Mouse (Mus musculus) MEL (cell line): Measurements from ENCODE around the gene Dennd2a. TPM values are rescaled to one million over a fixed set of nuclear protein-coding genes. Genes with fewer than 3 reads are reported as not detected.

ENCODE experiments used
- DNase-seq: peaks from one replicate; pipeline ENCODE4 v3.0.0; 2011; ENCODE audit warnings: low read depth, low spot score
- H3K27ac ChIP-seq: 2 replicates; pipeline ENCODE4 v1.5.1; 2012; ENCODE audit warnings: low read depth, mild to moderate bottlenecking, control low read depth, low read length, moderate library complexity; ENCODE audit not compliant: control insufficient read depth
- H3K27me3 ChIP-seq, 2 experiments: fragments of 150-350 bp in 1 of 2; sonication (generic) in 1 of 2; 2 replicates each; pipeline ENCODE4 v1.6.1; 2012; ENCODE audit warnings: low read length in 2 of 2, mild to moderate bottlenecking in 2 of 2, improper control_type of control experiment in 1 of 2, moderate library complexity in 1 of 2; ENCODE audit not compliant: insufficient read depth in 2 of 2, control insufficient read depth in 1 of 2
- H3K36me3 ChIP-seq, 2 experiments: 2 replicates each; pipeline ENCODE4 v1.6.1; 2012 to 2014; ENCODE audit warnings: low read length in 2 of 2, improper control_type of control experiment in 1 of 2, inconsistent platforms in 1 of 2, mild to moderate bottlenecking in 1 of 2; ENCODE audit not compliant: insufficient read depth in 2 of 2, control insufficient read depth in 1 of 2
- H3K4me1 ChIP-seq, 2 experiments: fragments of 150-350 bp in 1 of 2; sonication (generic) in 1 of 2; 2 replicates each; pipeline ENCODE4 v1.6.1; 2012; ENCODE audit warnings: low read length in 2 of 2, improper control_type of control experiment in 1 of 2, mild to moderate bottlenecking in 1 of 2; ENCODE audit not compliant: insufficient read depth in 2 of 2, control insufficient read depth in 1 of 2
- H3K4me3 ChIP-seq, 2 experiments: fragments of 150-350 bp in 1 of 2; sonication (generic) in 1 of 2; 2 replicates each; pipeline ENCODE4 v1.5.1; 2012; ENCODE audit warnings: low read depth in 2 of 2, low read length in 2 of 2, mild to moderate bottlenecking in 2 of 2, moderate library complexity in 2 of 2, control low read depth in 1 of 2, improper control_type of control experiment in 1 of 2; ENCODE audit not compliant: control insufficient read depth in 1 of 2, insufficient read depth in 1 of 2
- H3K79me2 ChIP-seq: 2 replicates; pipeline ENCODE4 v1.6.1; 2012; ENCODE audit warnings: mild to moderate bottlenecking, low read length, moderate library complexity; ENCODE audit not compliant: control insufficient read depth, poor library complexity, insufficient read depth
- H3K9ac ChIP-seq: 2 replicates; pipeline ENCODE4 v1.6.1; 2012; ENCODE audit warnings: low read depth, mild to moderate bottlenecking, control low read depth, low read length, moderate library complexity; ENCODE audit not compliant: control insufficient read depth, poor library complexity, severe bottlenecking
- H3K9me3 ChIP-seq: fragments of 150-350 bp; sonication (generic); replicated peaks from 2 replicates; pipeline ENCODE4 v1.6.1; 2012; ENCODE audit warnings: mild to moderate bottlenecking, low read length, improper control_type of control experiment, moderate library complexity; ENCODE audit not compliant: insufficient read depth
- CHD1 ChIP-seq: IDR thresholded peaks from 2 replicates; pipeline ENCODE4 v1.6.1; 2012; ENCODE audit warnings: low read depth, mild to moderate bottlenecking, inconsistent platforms, low read length, improper control_type of control experiment
- CHD2 ChIP-seq: IDR thresholded peaks from 2 replicates; pipeline ENCODE4 v1.6.1; 2011; ENCODE audit warnings: low read length, improper control_type of control experiment
- E2F4 ChIP-seq: IDR thresholded peaks from 2 replicates; pipeline ENCODE4 v1.6.1; 2011; ENCODE audit warnings: low read depth, low read length, improper control_type of control experiment, borderline replicate concordance
- GABPA ChIP-seq: IDR thresholded peaks from 2 replicates; pipeline ENCODE4 v1.6.1; 2012; ENCODE audit warnings: low read depth, mild to moderate bottlenecking, inconsistent platforms, low read length, improper control_type of control experiment, moderate library complexity
- GATA1 ChIP-seq: IDR thresholded peaks from 2 replicates; pipeline ENCODE4 v1.6.1; 2011; ENCODE audit warnings: low read depth, low read length, improper control_type of control experiment
- HCFC1 ChIP-seq: IDR thresholded peaks from 2 replicates; pipeline ENCODE4 v1.6.1; 2012; ENCODE audit warnings: low read depth, mild to moderate bottlenecking, inconsistent platforms, low read length, improper control_type of control experiment, moderate library complexity
- JUND ChIP-seq: IDR thresholded peaks from 2 replicates; pipeline ENCODE4 v1.6.1; 2011; ENCODE audit warnings: low read depth, mild to moderate bottlenecking, improper control_type of control experiment, low read length
- KAT2A ChIP-seq: conservative IDR thresholded peaks from 2 replicates; pipeline ENCODE4 v1.6.1; 2012; ENCODE audit warnings: low read depth, low read length, improper control_type of control experiment, inconsistent platforms
- MAX ChIP-seq: IDR thresholded peaks from 2 replicates; pipeline ENCODE4 v1.6.1; 2011; ENCODE audit warnings: low read length, improper control_type of control experiment
- MAZ ChIP-seq: IDR thresholded peaks from 2 replicates; pipeline ENCODE4 v1.6.1; 2012; ENCODE audit warnings: low read depth, mild to moderate bottlenecking, inconsistent platforms, low read length, improper control_type of control experiment
- MYB ChIP-seq: IDR thresholded peaks from 2 replicates; pipeline ENCODE4 v1.6.1; 2011; ENCODE audit warnings: mild to moderate bottlenecking, low read depth, low read length, improper control_type of control experiment
- NELFE ChIP-seq: IDR thresholded peaks from 2 replicates; pipeline ENCODE4 v1.6.1; 2011; ENCODE audit warnings: low read depth, low read length, improper control_type of control experiment
- NRF1 ChIP-seq: IDR thresholded peaks from 2 replicates; pipeline ENCODE4 v1.6.1; 2014; ENCODE audit warnings: low read depth, mild to moderate bottlenecking, inconsistent platforms, low read length, improper control_type of control experiment, moderate library complexity; ENCODE audit not compliant: poor library complexity, insufficient read depth, severe bottlenecking
- POLR2A ChIP-seq, 2 experiments: IDR thresholded peaks; 2 replicates each; pipeline ENCODE4 v1.6.1; 2011 to 2012; ENCODE audit warnings: low read length in 2 of 2, mild to moderate bottlenecking in 2 of 2, control low read depth in 1 of 2, improper control_type of control experiment in 1 of 2, low read depth in 1 of 2, moderate library complexity in 1 of 2; ENCODE audit not compliant: control insufficient read depth in 1 of 2, insufficient read depth in 1 of 2, poor library complexity in 1 of 2
- POLR2AphosphoS2 ChIP-seq: IDR thresholded peaks from 2 replicates; pipeline ENCODE4 v1.6.1; 2011; ENCODE audit warnings: low read length, improper control_type of control experiment
- RAD21 ChIP-seq: IDR thresholded peaks from 2 replicates; pipeline ENCODE4 v1.6.1; 2011; ENCODE audit warnings: mild to moderate bottlenecking, low read depth, low read length, improper control_type of control experiment
- SIN3A ChIP-seq: IDR thresholded peaks from 2 replicates; pipeline ENCODE4 v1.6.1; 2012; ENCODE audit warnings: low read length, improper control_type of control experiment, inconsistent platforms
- TBP ChIP-seq: IDR thresholded peaks from 2 replicates; pipeline ENCODE4 v1.8.0; 2011; ENCODE audit warnings: low read depth, low read length, improper control_type of control experiment
- ZC3H11A ChIP-seq: IDR thresholded peaks from 2 replicates; pipeline ENCODE4 v1.6.1; 2012; ENCODE audit warnings: low read depth, mild to moderate bottlenecking, inconsistent platforms, low read length, improper control_type of control experiment
- ZKSCAN1 ChIP-seq: IDR thresholded peaks from 2 replicates; pipeline ENCODE4 v1.6.1; 2012; ENCODE audit warnings: low read depth, mild to moderate bottlenecking, inconsistent platforms, low read length, improper control_type of control experiment, moderate library complexity
- ZMIZ1 ChIP-seq: IDR thresholded peaks from 2 replicates; pipeline ENCODE4 v1.6.1; 2012; ENCODE audit warnings: low read depth, mild to moderate bottlenecking, inconsistent platforms, low read length, improper control_type of control experiment, moderate library complexity
- polyA plus RNA-seq, 2 experiments: library from polyadenylated mRNA; stranded (reverse) in 1 of 2; unstranded in 1 of 2; fragments of >175 nt in 1 of 2; fragments of >200 nt in 1 of 2; gene quantifications; 2 replicates each; pipeline versions ENCODE4 v1.2.1 to v1.2.4; 2012; ENCODE audit warnings: low replicate concordance in 2 of 2, low read depth in 1 of 2; ENCODE audit not compliant: insufficient read length in 2 of 2, insufficient read depth in 1 of 2, missing spikeins in 1 of 2
- total RNA-seq: library from RNA; depleted of rRNA; stranded (reverse); fragments of 300-350 nt; gene quantifications from 2 replicates; pipeline ENCODE4 v1.2.3, GENCODE M21; 2012

Gene Dennd2a
- total and polyA plus RNA-seq, 3 experiments = 0.15 TPM; not detected in 2

GRCm38 (mm10) chr6:39470076-39470475, 87.6 kb downstream of the Dennd2a start:
- no peak overlapping the region for H3K9ac ChIP-seq
- H3K9me3 ChIP-seq = no peaks in the 10 kb centered on the region
- no peak for DNase-seq
- H3K79me2 ChIP-seq = no peaks in the 10 kb centered on the region
- no peak overlapping the region for H3K4me3 ChIP-seq
- H3K36me3 ChIP-seq = no peaks in the 10 kb centered on the region
- H3K4me1 ChIP-seq = no peaks in the 10 kb centered on the region
- TF ChIP-seq GABPA (no peak), TBP (no peak), SIN3A (no peak), POLR2A (IDR thresholded peaks at IDR 0.05; ENCODE audit: control insufficient read depth in 1 of 2, insufficient read depth in 1 of 2, low read depth in 1 of 2, low read length in 2 of 2, poor library complexity in 1 of 2) (no peak), ZC3H11A (no peak), HCFC1 (no peak), ZMIZ1 (no peak), GATA1 (no peak), KAT2A (no peak), ZKSCAN1 (no peak), CHD1 (no peak), MAX (no peak), NELFE (no peak), CHD2 (no peak), NRF1 (no peak), E2F4 (no peak), JUND (no peak), MYB (no peak)
- H3K27ac ChIP-seq = no peak overlapping the region
- H3K27me3 ChIP-seq = peaks cover 0 to 2% of the 10 kb centered on the region in 2 experiments; a peak in 3 of 4 replicates

DNA sequence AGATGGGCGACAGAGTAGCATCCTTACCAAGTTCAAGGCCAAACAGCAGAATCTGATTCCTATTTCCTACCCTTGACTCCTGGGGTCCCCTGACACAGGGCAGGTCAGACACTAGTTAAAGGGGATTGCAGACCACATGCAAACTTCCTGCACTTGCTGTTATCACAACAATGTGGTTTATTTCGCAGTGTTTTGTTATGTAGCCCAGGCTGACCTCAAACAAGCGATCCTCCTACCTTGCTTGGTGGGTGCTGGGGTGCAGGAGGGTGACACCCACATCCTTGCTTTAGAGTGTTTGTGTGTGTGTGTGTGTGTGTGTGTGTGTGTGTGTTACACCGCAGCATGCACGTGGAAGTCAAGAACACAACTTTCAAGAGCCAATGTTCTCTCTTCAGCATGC, 88.2 kb downstream of the Dennd2a start:
- H3K4me1 ChIP-seq = no peaks in the 10 kb centered on the region
- TF ChIP-seq POLR2AphosphoS2 (no peak), RAD21 (no peak), CHD2 (no peak), MAZ (no peak)
- no peaks in the 10 kb centered on the region for H3K36me3 ChIP-seq
- H3K27me3 ChIP-seq = peaks cover 0 to 2% of the 10 kb centered on the region in 2 experiments; a peak in 3 of 4 replicates
- no peak overlapping the region for H3K4me3 ChIP-seq
- no peaks in the 10 kb centered on the region for H3K9me3 ChIP-seq
- no peak overlapping the region for H3K9ac ChIP-seq
- no peaks in the 10 kb centered on the region for H3K79me2 ChIP-seq
- no peak for DNase-seq
- H3K27ac ChIP-seq = no peak overlapping the region
